Mouse (Mus musculus): ENCODE results near the gene Wfs1. TPM values are rescaled to one million over a fixed set of nuclear protein-coding genes. Genes with fewer than 3 reads are reported as not detected.

Wfs1 gene
- polyA plus RNA-seq, 1 experiment, result 23.5 TPM

GRCm38 (mm10) chr5:37002001-37002400 lies 13.0 kb upstream of the Wfs1 start:
- H3K4me1 ChIP-seq (ENCODE audit: control insufficient read depth, insufficient read depth, insufficient read length, low read length), result 0 out of 2 replicates have a peak, but pooled peaks cover 2% of the 10 kb centered on the region
- WGBS, result 55% methylated on average over 2 of the region's 2 CpGs
- H3K4me3 ChIP-seq (ENCODE audit: low read depth, low read length), result no peak overlapping the region
- H3K27ac ChIP-seq (ENCODE audit: insufficient read depth, low read depth, low read length), result no peak overlapping the region
- H3K36me3 ChIP-seq (ENCODE audit: control insufficient read depth, insufficient read depth, low read length), result no peaks in the 10 kb centered on the region
- TF ChIP-seq CTCF (IDR thresholded peaks at IDR 0.05; ENCODE audit: extremely low read depth, insufficient read length, insufficient replicate concordance, low read depth, low read length) (peak; percentile 18; the same call in 1 of the 2 replicates), POLR2A (IDR thresholded peaks at IDR 0.05; ENCODE audit: low read depth, low read length) (no peak)
- H3K27me3 ChIP-seq (ENCODE audit: control insufficient read depth, insufficient read depth, low read length), result no peaks in the 10 kb centered on the region

- Histone ChIP-seq H3K36me3 (ENCODE audit: control insufficient read depth, insufficient read depth, low read length) (no peaks in the 10 kb centered on the region), H3K4me3 (ENCODE audit: low read depth, low read length) (no peak overlapping the region)
These were observed 12.0 kb upstream of the Wfs1 start for GRCm38 (mm10) chr5:37001002-37001401.

GRCm38 (mm10) chr5:36997996-36998395 lies 9.0 kb upstream of the Wfs1 start:
- Histone ChIP-seq H3K36me3 (ENCODE audit: control insufficient read depth, insufficient read depth, low read length) (no peaks in the 10 kb centered on the region), H3K27ac (ENCODE audit: insufficient read depth, low read depth, low read length) (no peak overlapping the region), H3K4me3 (ENCODE audit: low read depth, low read length) (no peak overlapping the region), H3K4me1 (ENCODE audit: control insufficient read depth, insufficient read depth, insufficient read length, low read length) (0 out of 2 replicates have a peak, but pooled peaks cover 2% of the 10 kb centered on the region), H3K27me3 (ENCODE audit: control insufficient read depth, insufficient read depth, low read length) (no peaks in the 10 kb centered on the region)
- 32% methylated on average over 5 of the region's 5 CpGs for WGBS
- TF ChIP-seq CTCF (IDR thresholded peaks at IDR 0.05; ENCODE audit: extremely low read depth, insufficient read length, insufficient replicate concordance, low read depth, low read length), result no peak
- no peak for TF ChIP-seq POLR2A (IDR thresholded peaks at IDR 0.05; ENCODE audit: low read depth, low read length)

More at GRCm38 (mm10) chr5:37001002-37001401, 12.0 kb upstream of the Wfs1 start:
- TF ChIP-seq POLR2A (IDR thresholded peaks at IDR 0.05; ENCODE audit: low read depth, low read length), result no peak
- TF ChIP-seq CTCF (IDR thresholded peaks at IDR 0.05; ENCODE audit: extremely low read depth, insufficient read length, insufficient replicate concordance, low read depth, low read length), result no peak
- WGBS, result 80% methylated on average over 9 of the region's 9 CpGs
- Histone ChIP-seq H3K27me3 (ENCODE audit: control insufficient read depth, insufficient read depth, low read length) (no peaks in the 10 kb centered on the region), H3K4me1 (ENCODE audit: control insufficient read depth, insufficient read depth, insufficient read length, low read length) (0 out of 2 replicates have a peak, but pooled peaks cover 2% of the 10 kb centered on the region), H3K27ac (ENCODE audit: insufficient read depth, low read depth, low read length) (no peak overlapping the region)

- TF ChIP-seq POLR2A (IDR thresholded peaks at IDR 0.05; ENCODE audit: low read depth, low read length), result no peak
- no peak for TF ChIP-seq CTCF (IDR thresholded peaks at IDR 0.05; ENCODE audit: extremely low read depth, insufficient read length, insufficient replicate concordance, low read depth, low read length)
- WGBS, result 75% methylated on average over 14 of the region's 14 CpGs
- no peak overlapping the region for H3K27ac ChIP-seq (ENCODE audit: insufficient read depth, low read depth, low read length)
- H3K4me3 ChIP-seq (ENCODE audit: low read depth, low read length), result no peak overlapping the region
- H3K4me1 ChIP-seq (ENCODE audit: control insufficient read depth, insufficient read depth, insufficient read length, low read length), result 0 out of 2 replicates have a peak, but pooled peaks cover 2% of the 10 kb centered on the region
- no peaks in the 10 kb centered on the region for H3K27me3 ChIP-seq (ENCODE audit: control insufficient read depth, insufficient read depth, low read length)
- no peaks in the 10 kb centered on the region for H3K36me3 ChIP-seq (ENCODE audit: control insufficient read depth, insufficient read depth, low read length)
These were observed 7.4 kb upstream of the Wfs1 start for GRCm38 (mm10) chr5:36996410-36996809.

GRCm38 (mm10) chr5:36990631-36991350 lies 1.8 kb upstream of the Wfs1 start:
- Histone ChIP-seq H3K4me3 (ENCODE audit: low read depth, low read length) (no peak overlapping the region), H3K27ac (ENCODE audit: insufficient read depth, low read depth, low read length) (no peak overlapping the region), H3K4me1 (ENCODE audit: control insufficient read depth, insufficient read depth, insufficient read length, low read length) (peaks cover 4% of the 10 kb centered on the region), H3K27me3 (ENCODE audit: control insufficient read depth, insufficient read depth, low read length) (no peaks in the 10 kb centered on the region), H3K36me3 (ENCODE audit: control insufficient read depth, insufficient read depth, low read length) (no peaks in the 10 kb centered on the region)
- no peak for TF ChIP-seq CTCF (IDR thresholded peaks at IDR 0.05; ENCODE audit: extremely low read depth, insufficient read length, insufficient replicate concordance, low read depth, low read length)
- TF ChIP-seq POLR2A (IDR thresholded peaks at IDR 0.05; ENCODE audit: low read depth, low read length), result no peak
- WGBS, result 87% methylated on average over 3 of the region's 3 CpGs

GRCm38 (mm10) chr5:36990196-36990595 lies 1.2 kb upstream of the Wfs1 start:
- Histone ChIP-seq H3K27me3 (ENCODE audit: control insufficient read depth, insufficient read depth, low read length) (no peaks in the 10 kb centered on the region), H3K27ac (ENCODE audit: insufficient read depth, low read depth, low read length) (no peak overlapping the region; the same call in 1 of the 2 replicates), H3K4me3 (ENCODE audit: low read depth, low read length) (no peak overlapping the region), H3K36me3 (ENCODE audit: control insufficient read depth, insufficient read depth, low read length) (no peaks in the 10 kb centered on the region), H3K4me1 (ENCODE audit: control insufficient read depth, insufficient read depth, insufficient read length, low read length) (peaks cover 4% of the 10 kb centered on the region)
- TF ChIP-seq POLR2A (IDR thresholded peaks at IDR 0.05; ENCODE audit: low read depth, low read length) (no peak), CTCF (IDR thresholded peaks at IDR 0.05; ENCODE audit: extremely low read depth, insufficient read length, insufficient replicate concordance, low read depth, low read length) (no peak)
- 73% methylated on average over 3 of the region's 3 CpGs for WGBS

GRCm38 (mm10) chr5:36989625-36989977 lies 596 bp upstream of the Wfs1 start:
- Histone ChIP-seq H3K4me3 (ENCODE audit: low read depth, low read length) (no peak overlapping the region; the same call in 1 of the 2 replicates), H3K27ac (ENCODE audit: insufficient read depth, low read depth, low read length) (peak overlapping the region; percentile 81), H3K4me1 (ENCODE audit: control insufficient read depth, insufficient read depth, insufficient read length, low read length) (peaks cover 4% of the 10 kb centered on the region), H3K36me3 (ENCODE audit: control insufficient read depth, insufficient read depth, low read length) (no peaks in the 10 kb centered on the region), H3K27me3 (ENCODE audit: control insufficient read depth, insufficient read depth, low read length) (no peaks in the 10 kb centered on the region)
- TF ChIP-seq CTCF (IDR thresholded peaks at IDR 0.05; ENCODE audit: extremely low read depth, insufficient read length, insufficient replicate concordance, low read depth, low read length) (no peak), POLR2A (IDR thresholded peaks at IDR 0.05; ENCODE audit: low read depth, low read length) (no peak)
- WGBS, result 0% methylated on average over 3 of the region's 3 CpGs

Measured in small intestine, adult 2 months (tissue).